Mouse (Mus musculus) cerebellum, adult 9-10 months (tissue): Measurements from ENCODE around the gene Plcg2.
A peak's percentile ranks its signal among the peaks of the same experiment; 100 is the strongest.

Experiments used
- DNase-seq: peaks from one replicate; pipeline ENCODE4 v3.0.0; 2022

Plcg2 gene

GRCm38 (mm10) chr8:117498179-117498914 lies at the start of gene Plcg2:
Gene Plcg2 (plus strand): TSS chr8:117498291.
- no peak for DNase-seq

- DNase-seq = no peak
Observed at GRCm38 (mm10) chr8:117451072-117451471, 47.0 kb upstream of the Plcg2 start.

GRCm38 (mm10) chr8:117453974-117454373 lies 44.1 kb upstream of the Plcg2 start:
- no peak for DNase-seq

GRCm38 (mm10) chr8:117454516-117455116 lies 43.5 kb upstream of the Plcg2 start:
- no peak for DNase-seq

GRCm38 (mm10) chr8:117455701-117456100 lies 42.4 kb upstream of the Plcg2 start:
- DNase-seq = no peak

GRCm38 (mm10) chr8:117458440-117458839 lies 39.7 kb upstream of the Plcg2 start:
- no peak for DNase-seq

- DNase-seq = no peak
Observed at GRCm38 (mm10) chr8:117462701-117463284, 35.3 kb upstream of the Plcg2 start.

GRCm38 (mm10) chr8:117464525-117464924 lies 33.6 kb upstream of the Plcg2 start:
- DNase-seq = no peak

GRCm38 (mm10) chr8:117465250-117465649 lies 32.8 kb upstream of the Plcg2 start:
- peak; percentile 70 for DNase-seq

GRCm38 (mm10) chr8:117467466-117467865 lies 30.6 kb upstream of the Plcg2 start:
- no peak for DNase-seq

- DNase-seq = no peak
Observed at GRCm38 (mm10) chr8:117469431-117470341, 28.4 kb upstream of the Plcg2 start.

GRCm38 (mm10) chr8:117470342-117470781 lies 27.7 kb upstream of the Plcg2 start:
- peak; percentile 46 for DNase-seq

- peak; percentile 26 for DNase-seq
Observed at GRCm38 (mm10) chr8:117471174-117471573, 26.9 kb upstream of the Plcg2 start.

GRCm38 (mm10) chr8:117471655-117472054 lies 26.4 kb upstream of the Plcg2 start:
- no peak for DNase-seq

GRCm38 (mm10) chr8:117472332-117472731 lies 25.8 kb upstream of the Plcg2 start:
- no peak for DNase-seq

GRCm38 (mm10) chr8:117474944-117475343 lies 23.1 kb upstream of the Plcg2 start:
- peak; percentile 87 for DNase-seq

- DNase-seq = no peak
Observed at GRCm38 (mm10) chr8:117475819-117476218, 22.3 kb upstream of the Plcg2 start.

- no peak for DNase-seq
Observed at GRCm38 (mm10) chr8:117478082-117478481, 20.0 kb upstream of the Plcg2 start.

GRCm38 (mm10) chr8:117479996-117480395 lies 18.1 kb upstream of the Plcg2 start:
- no peak for DNase-seq

GRCm38 (mm10) chr8:117480516-117480915 lies 17.6 kb upstream of the Plcg2 start:
- no peak for DNase-seq

- no peak for DNase-seq
Observed at GRCm38 (mm10) chr8:117481830-117482229, 16.3 kb upstream of the Plcg2 start.

- no peak for DNase-seq
Observed at GRCm38 (mm10) chr8:117484731-117485130, 13.4 kb upstream of the Plcg2 start.

- no peak for DNase-seq
Observed at GRCm38 (mm10) chr8:117485316-117485715, 12.8 kb upstream of the Plcg2 start.
